ENCODE assay signal across 10 mouse cellular contexts in the genomic region with DNA sequence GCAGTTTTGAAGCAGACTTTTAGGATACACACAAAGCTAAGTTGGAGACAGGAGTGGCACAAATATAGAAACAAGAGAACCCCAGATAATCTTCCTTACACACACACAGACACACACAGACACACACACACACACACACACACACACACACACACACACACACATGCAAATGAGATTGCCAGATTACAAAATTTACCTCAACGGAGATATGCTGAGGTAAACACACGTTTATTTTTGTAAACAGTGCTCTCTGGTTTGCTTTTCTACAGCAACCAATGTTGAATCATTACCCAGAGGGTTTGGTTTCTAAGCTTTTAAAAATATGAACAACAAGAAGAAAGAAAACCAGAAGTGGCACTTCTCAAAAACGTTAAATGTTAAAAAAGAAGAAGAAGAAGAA. TPM values are rescaled to one million over a fixed set of nuclear protein-coding genes. Genes with fewer than 3 reads are reported as not detected.
A peak's percentile ranks its signal among the peaks of the same experiment; 100 is the strongest.
DNase-seq lines count a peak whose midpoint lies in the region; ATAC-seq and TF ChIP-seq lines count a peak whose summit lies in the region.
"Had no signal": no experiment of that assay in that cellular context is flagged by ENCODE, and none has a peak within 500 bp of the region (broad histone marks: within the 10 kb centered on the region; RNA-seq: fewer than 3 reads in every experiment).

No protein-coding gene starts in this region.

- WGBS in kidney, postnatal 0 days, result 30% methylated on average over 3 of the region's 3 CpGs
- 17% methylated on average over 3 of the region's 3 CpGs for WGBS in kidney, adult 2 months
- 30% methylated on average over 3 of the region's 3 CpGs for WGBS in embryonic facial prominence, embryonic 13.5 days
- WGBS in intestine, embryonic 14.5 days, result 12% methylated on average over 3 of the region's 3 CpGs

- H3K4me3 ChIP-seq in kidney, postnatal 0 days (replicated peaks; ENCODE audit: low read depth, low read length), result peak overlapping the region; percentile 11; the same call in 1 of the 2 replicates
- no peak overlapping the region for H3K4me3 ChIP-seq in kidney, adult 2 months (ENCODE audit: insufficient read depth, low read depth, low read length)
- peak overlapping the region; percentile 27 for H3K4me3 ChIP-seq in embryonic facial prominence, embryonic 13.5 days
- H3K4me3 ChIP-seq in intestine, embryonic 14.5 days (ENCODE audit: low read depth, low read length), result 0 out of 2 replicates have a peak overlapping the region, but pooled peaks have one; percentile 10

- ATAC-seq in kidney, postnatal 0 days (replicated peaks; ENCODE audit: low FRiP score, low read depth), result no peak
- ATAC-seq in embryonic facial prominence, embryonic 13.5 days (ENCODE audit: insufficient number of reproducible peaks, insufficient read depth, low FRiP score, low TSS enrichment, low read depth), result no peak
- ATAC-seq in intestine, embryonic 14.5 days (replicated peaks; ENCODE audit: low FRiP score, low TSS enrichment, low read depth), result no peak

- H3K4me2 ChIP-seq in kidney, postnatal 0 days (ENCODE audit: low read length), result peak overlapping the region; percentile 38
- H3K4me2 ChIP-seq in embryonic facial prominence, embryonic 13.5 days, result peak overlapping the region; percentile 69
- peak overlapping the region; percentile 74 for H3K4me2 ChIP-seq in intestine, embryonic 14.5 days (ENCODE audit: low read length)

- DNase-seq in kidney, postnatal 0 days (ENCODE audit: low spot score), result no peak
- DNase-seq in kidney, adult 2 months, result no peak
- no peak for DNase-seq in intestine, embryonic 14.5 days (ENCODE audit: low spot score)
- DNase-seq in naive thymus-derived CD4-positive, alpha-beta T cell, adult 2 months (ENCODE audit: low read depth), result peak; percentile 42
- DNase-seq in cerebellum, adult 11-12 months, result no peak
- no peak for DNase-seq in spleen, postnatal 36 days (ENCODE audit: low spot score in 2 of 2)
- DNase-seq in urinary bladder, postnatal 36 days (ENCODE audit: low spot score in 2 of 2), result no peak
- DNase-seq: layer of hippocampus, postnatal 36 days had no signal

- no peaks in the 10 kb centered on the region for H3K36me3 ChIP-seq in kidney, postnatal 0 days (ENCODE audit: insufficient read depth, low read length)
- no peaks in the 10 kb centered on the region for H3K36me3 ChIP-seq in kidney, adult 2 months (ENCODE audit: control insufficient read depth, insufficient read depth, low read length)
- H3K36me3 ChIP-seq in embryonic facial prominence, embryonic 13.5 days, result 0 out of 2 replicates have a peak, but pooled peaks cover 3% of the 10 kb centered on the region
- no peaks in the 10 kb centered on the region for H3K36me3 ChIP-seq in intestine, embryonic 14.5 days (ENCODE audit: control insufficient read depth, insufficient read depth, low read length)

- TF ChIP-seq POLR2A in kidney, adult 2 months (IDR thresholded peaks at IDR 0.05; ENCODE audit: low read depth, low read length), result no peak

- H3K9me3 ChIP-seq in kidney, postnatal 0 days (replicated peaks; ENCODE audit: low read length), result no peaks in the 10 kb centered on the region
- peaks cover 2% of the 10 kb centered on the region; the same call in 1 of the 2 replicates for H3K9me3 ChIP-seq in embryonic facial prominence, embryonic 13.5 days
- H3K9me3 ChIP-seq in intestine, embryonic 14.5 days (ENCODE audit: control insufficient read depth, low read length), result no peaks in the 10 kb centered on the region

- no peak overlapping the region for H3K9ac ChIP-seq in kidney, postnatal 0 days (ENCODE audit: low read depth, low read length)
- no peak overlapping the region for H3K9ac ChIP-seq in embryonic facial prominence, embryonic 13.5 days
- H3K9ac ChIP-seq in intestine, embryonic 14.5 days (ENCODE audit: low read length), result no peak overlapping the region

- H3K4me1 ChIP-seq in kidney, postnatal 0 days (replicated peaks; ENCODE audit: insufficient read depth, low read length), result peaks cover 11% of the 10 kb centered on the region; the same call in 1 of the 2 replicates
- H3K4me1 ChIP-seq in kidney, adult 2 months (ENCODE audit: control insufficient read depth, insufficient read depth, low read length), result no peaks in the 10 kb centered on the region; the same call in 1 of the 2 replicates
- H3K4me1 ChIP-seq in embryonic facial prominence, embryonic 13.5 days, result peaks cover 14% of the 10 kb centered on the region
- H3K4me1 ChIP-seq in intestine, embryonic 14.5 days (replicated peaks; ENCODE audit: control insufficient read depth, insufficient read depth, low read length), result no peaks in the 10 kb centered on the region; the same call in 1 of the 2 replicates

- no peak overlapping the region for H3K27ac ChIP-seq in kidney, postnatal 0 days
- no peak overlapping the region for H3K27ac ChIP-seq in kidney, adult 2 months (ENCODE audit: insufficient read depth, low read depth, low read length)
- H3K27ac ChIP-seq in embryonic facial prominence, embryonic 13.5 days, result no peak overlapping the region
- H3K27ac ChIP-seq in intestine, embryonic 14.5 days (ENCODE audit: low read depth), result no peak overlapping the region

- no peaks in the 10 kb centered on the region for H3K27me3 ChIP-seq in kidney, postnatal 0 days (ENCODE audit: insufficient read depth, low read length)
- H3K27me3 ChIP-seq in kidney, adult 2 months (replicated peaks; ENCODE audit: control insufficient read depth, insufficient read depth, low read length), result no peaks in the 10 kb centered on the region
- H3K27me3 ChIP-seq in embryonic facial prominence, embryonic 13.5 days, result no peaks in the 10 kb centered on the region
- H3K27me3 ChIP-seq in intestine, embryonic 14.5 days (replicated peaks; ENCODE audit: control insufficient read depth, insufficient read depth, low read length), result no peaks in the 10 kb centered on the region

- TF ChIP-seq CTCF in kidney, postnatal 0 days (IDR thresholded peaks at IDR 0.05; ENCODE audit: low read depth), result no peak
- no peak for TF ChIP-seq CTCF in kidney, adult 2 months (conservative IDR thresholded peaks at IDR 0.05; ENCODE audit: insufficient read depth, insufficient read length, low read depth, low read length)

RNA-seq across cellular contexts. Expression of a gene that starts 1.5 kb away (rescaled TPM):
- polyA plus RNA-seq in kidney, postnatal 0 days (2015; fragmentation: Nextera tagmentation; extraction: Ambion mirVana), result 26.2 and 27.0 TPM in 2 replicates
- 6.6 and 9.1 TPM in 2 replicates for polyA plus RNA-seq in kidney, adult 2 months (2012; rRNA removed)
- polyA plus RNA-seq in embryonic facial prominence, embryonic 13.5 days (2015; fragmentation: Nextera tagmentation; extraction: Ambion mirVana), result 54.2 and 58.3 TPM in 2 replicates
- 17.9 and 21.5 TPM in 2 replicates for polyA plus RNA-seq in intestine, embryonic 14.5 days (2014; fragmentation: Nextera tagmentation; extraction: Ambion mirVana)

RNA-seq across cellular contexts. Expression of a gene that starts 26.7 kb away (rescaled TPM):
- not detected in 2 replicates for polyA plus RNA-seq in kidney, postnatal 0 days (2015; fragmentation: Nextera tagmentation; extraction: Ambion mirVana)
- not detected in 2 replicates for polyA plus RNA-seq in kidney, adult 2 months (2012; rRNA removed)
- polyA plus RNA-seq in embryonic facial prominence, embryonic 13.5 days (2015; fragmentation: Nextera tagmentation; extraction: Ambion mirVana), result not detected in 2 replicates
- not detected in 2 replicates for polyA plus RNA-seq in intestine, embryonic 14.5 days (2014; fragmentation: Nextera tagmentation; extraction: Ambion mirVana)
- polyA plus RNA-seq: small intestine, adult 2 months had no signal
